In the genomic region with DNA sequence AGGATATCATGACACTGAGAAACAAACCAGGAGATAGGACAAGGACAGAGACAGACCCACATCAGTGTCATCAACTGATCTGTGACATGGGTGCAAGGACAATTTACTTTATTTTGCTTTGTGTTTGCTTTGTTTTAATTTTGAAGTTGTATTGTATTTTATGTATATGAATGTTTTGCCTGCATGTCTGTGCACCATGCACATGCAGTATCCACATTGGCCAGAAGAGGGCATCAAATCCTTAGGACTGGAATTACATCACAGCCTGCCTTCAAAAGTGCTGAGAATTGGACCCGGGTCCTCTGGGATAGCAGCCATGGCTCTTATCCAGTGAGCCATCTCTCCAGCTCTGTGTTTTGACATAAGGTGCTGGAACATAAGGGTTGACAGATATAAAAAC, we compare ENCODE assay signal across 13 mouse cellular contexts. TPM values are rescaled to one million over a fixed set of nuclear protein-coding genes. Genes with fewer than 3 reads are reported as not detected.
DNase-seq lines count a peak whose midpoint lies in the region; ATAC-seq and TF ChIP-seq lines count a peak whose summit lies in the region.
"Had no signal": no experiment of that assay in that cellular context is flagged by ENCODE, and none has a peak within 500 bp of the region (broad histone marks: within the 10 kb centered on the region; RNA-seq: fewer than 3 reads in every experiment).

No protein-coding gene starts in this region.

- H3K4me2 ChIP-seq in intestine, embryonic 14.5 days (ENCODE audit: low read length) = no peak overlapping the region
- no peak overlapping the region for H3K4me2 ChIP-seq in intestine, embryonic 16.5 days (ENCODE audit: low read depth, low read length)
- H3K4me2 ChIP-seq: hindbrain, embryonic 15.5 days; midbrain, embryonic 13.5 days had no signal

- no peaks in the 10 kb centered on the region for H3K36me3 ChIP-seq in intestine, embryonic 14.5 days (ENCODE audit: control insufficient read depth, insufficient read depth, low read length)
- H3K36me3 ChIP-seq in intestine, embryonic 16.5 days (ENCODE audit: control insufficient read depth, insufficient read depth, low read length) = no peaks in the 10 kb centered on the region
- no peaks in the 10 kb centered on the region for H3K36me3 ChIP-seq in spleen, adult 2 months (ENCODE audit: control insufficient read depth, insufficient read depth, low read length)
- H3K36me3 ChIP-seq in small intestine, adult 2 months (ENCODE audit: control insufficient read depth, insufficient read depth, low read length) = no peaks in the 10 kb centered on the region
- no peaks in the 10 kb centered on the region for H3K36me3 ChIP-seq in heart, embryonic 10.5 days
- H3K36me3 ChIP-seq: hindbrain, embryonic 15.5 days; midbrain, embryonic 13.5 days had no signal

- no peak for ATAC-seq in intestine, embryonic 14.5 days (replicated peaks; ENCODE audit: low FRiP score, low TSS enrichment, low read depth)
- no peak for ATAC-seq in intestine, embryonic 16.5 days
- ATAC-seq: midbrain, embryonic 13.5 days had no signal

- no peaks in the 10 kb centered on the region for H3K4me1 ChIP-seq in intestine, embryonic 14.5 days (replicated peaks; ENCODE audit: control insufficient read depth, insufficient read depth, low read length)
- H3K4me1 ChIP-seq in intestine, embryonic 16.5 days (ENCODE audit: control insufficient read depth, insufficient read depth, low read length) = no peaks in the 10 kb centered on the region
- no peaks in the 10 kb centered on the region for H3K4me1 ChIP-seq in spleen, adult 2 months (ENCODE audit: control insufficient read depth, insufficient read depth, insufficient read length)
- no peaks in the 10 kb centered on the region for H3K4me1 ChIP-seq in small intestine, adult 2 months (ENCODE audit: control insufficient read depth, insufficient read depth, insufficient read length, low read length)
- H3K4me1 ChIP-seq in heart, embryonic 10.5 days = no peaks in the 10 kb centered on the region
- H3K4me1 ChIP-seq: hindbrain, embryonic 15.5 days; midbrain, embryonic 13.5 days had no signal

- no peaks in the 10 kb centered on the region for H3K27me3 ChIP-seq in intestine, embryonic 14.5 days (replicated peaks; ENCODE audit: control insufficient read depth, insufficient read depth, low read length)
- H3K27me3 ChIP-seq in intestine, embryonic 16.5 days (replicated peaks; ENCODE audit: control insufficient read depth, insufficient read depth, low read length) = no peaks in the 10 kb centered on the region
- no peaks in the 10 kb centered on the region for H3K27me3 ChIP-seq in spleen, adult 2 months (ENCODE audit: control insufficient read depth, insufficient read depth, low read length)
- no peaks in the 10 kb centered on the region for H3K27me3 ChIP-seq in small intestine, adult 2 months (ENCODE audit: control insufficient read depth, insufficient read depth, low read length)
- H3K27me3 ChIP-seq in heart, embryonic 10.5 days (ENCODE audit: insufficient read depth, poor library complexity, severe bottlenecking) = no peaks in the 10 kb centered on the region
- H3K27me3 ChIP-seq: hindbrain, embryonic 15.5 days; midbrain, embryonic 13.5 days had no signal

- no peak for TF ChIP-seq POLR2A in spleen, adult 2 months (IDR thresholded peaks at IDR 0.05; ENCODE audit: low read depth, low read length)
- no peak for TF ChIP-seq POLR2A in small intestine, adult 2 months (IDR thresholded peaks at IDR 0.05; ENCODE audit: low read depth, low read length)

- H3K4me3 ChIP-seq in intestine, embryonic 14.5 days (ENCODE audit: low read depth, low read length) = no peak overlapping the region
- no peak overlapping the region for H3K4me3 ChIP-seq in intestine, embryonic 16.5 days (ENCODE audit: low read length)
- H3K4me3 ChIP-seq in spleen, adult 2 months (ENCODE audit: extremely low read depth, insufficient read depth, insufficient read length) = no peak overlapping the region
- no peak overlapping the region for H3K4me3 ChIP-seq in small intestine, adult 2 months (ENCODE audit: low read depth, low read length)
- H3K4me3 ChIP-seq in heart, embryonic 10.5 days = no peak overlapping the region
- H3K4me3 ChIP-seq: hindbrain, embryonic 15.5 days; midbrain, embryonic 13.5 days had no signal

- peak; percentile 51 for DNase-seq in intestine, embryonic 14.5 days (ENCODE audit: low spot score)
- DNase-seq in spleen, adult 2 months (ENCODE audit: low read depth in 1 of 2, low spot score in 2 of 2) = no peak
- DNase-seq in spleen, postnatal 14 days (ENCODE audit: low spot score in 2 of 2) = no peak
- DNase-seq in WW6 (ENCODE audit: low read depth, low spot score) = peak; percentile 16
- DNase-seq in left cerebral cortex, adult 11 months (ENCODE audit: low spot score) = no peak
- no peak for DNase-seq in heart, embryonic 10.5 days (ENCODE audit: low spot score)
- DNase-seq: adrenal gland, adult 2 months; cerebellum, postnatal 36 days; right cerebral cortex, adult 18-20 months had no signal

- H3K9me3 ChIP-seq in intestine, embryonic 14.5 days (ENCODE audit: control insufficient read depth, low read length) = no peaks in the 10 kb centered on the region
- H3K9me3 ChIP-seq in intestine, embryonic 16.5 days (ENCODE audit: control insufficient read depth, low read length) = no peaks in the 10 kb centered on the region
- H3K9me3 ChIP-seq in heart, embryonic 10.5 days = no peaks in the 10 kb centered on the region
- H3K9me3 ChIP-seq: hindbrain, embryonic 15.5 days; midbrain, embryonic 13.5 days had no signal

- TF ChIP-seq CTCF in spleen, adult 2 months (IDR thresholded peaks at IDR 0.05; ENCODE audit: extremely low read depth, insufficient read depth, insufficient read length, insufficient replicate concordance) = peak; percentile 6; the same call in 1 of the 2 replicates
- TF ChIP-seq CTCF in small intestine, adult 2 months (IDR thresholded peaks at IDR 0.05; ENCODE audit: extremely low read depth, insufficient read length, insufficient replicate concordance, low read depth, low read length) = peak; percentile 50; the same call in 1 of the 2 replicates

- no peak overlapping the region for H3K9ac ChIP-seq in intestine, embryonic 14.5 days (ENCODE audit: low read length)
- H3K9ac ChIP-seq in intestine, embryonic 16.5 days (ENCODE audit: low read depth, low read length) = no peak overlapping the region
- H3K9ac ChIP-seq: hindbrain, embryonic 15.5 days; midbrain, embryonic 13.5 days had no signal

- H3K27ac ChIP-seq in intestine, embryonic 14.5 days (ENCODE audit: low read depth) = no peak overlapping the region
- no peak overlapping the region for H3K27ac ChIP-seq in intestine, embryonic 16.5 days (ENCODE audit: low read length)
- H3K27ac ChIP-seq in spleen, adult 2 months (ENCODE audit: insufficient read depth, low read length) = no peak overlapping the region
- no peak overlapping the region for H3K27ac ChIP-seq in small intestine, adult 2 months (ENCODE audit: insufficient read depth, low read depth, low read length)
- H3K27ac ChIP-seq in heart, embryonic 10.5 days = no peak overlapping the region
- H3K27ac ChIP-seq: hindbrain, embryonic 15.5 days; midbrain, embryonic 13.5 days had no signal

- WGBS in intestine, embryonic 14.5 days = 70% methylated on average over 1 of the region's 1 CpGs
- WGBS in intestine, embryonic 16.5 days = 70% methylated on average over 1 of the region's 1 CpGs
- WGBS in spleen, adult 2 months = 58% methylated on average over 1 of the region's 1 CpGs
- 61% methylated on average over 1 of the region's 1 CpGs for WGBS in small intestine, adult 2 months
- WGBS in heart, embryonic 10.5 days = 64% methylated on average over 1 of the region's 1 CpGs

RNA-seq across cellular contexts. Expression of a gene that starts 20.0 kb away (rescaled TPM):
- 0.05 and 0.55 TPM in 2 replicates for polyA plus RNA-seq in intestine, embryonic 14.5 days (2014; fragmentation: Nextera tagmentation; extraction: Ambion mirVana)
- 0.15 and 0.16 TPM in 2 replicates for polyA plus RNA-seq in intestine, embryonic 16.5 days (2015; fragmentation: Nextera tagmentation; extraction: Ambion mirVana)
- polyA plus RNA-seq in spleen, adult 2 months (2012; rRNA removed) = 0.02 TPM in 1 of 2 replicates, not detected in the other
- not detected in 2 replicates for polyA plus RNA-seq in small intestine, adult 2 months (2012; rRNA removed)
- polyA plus RNA-seq in heart, embryonic 10.5 days (2016; fragmentation: Nextera tagmentation; extraction: Ambion mirVana) = 0.09 and 0.25 TPM in 2 replicates
- polyA plus RNA-seq: adrenal gland, adult 2 months had no signal

RNA-seq across cellular contexts. Expression of a gene that starts 36.1 kb away (rescaled TPM):
- polyA plus RNA-seq in intestine, embryonic 14.5 days (2014; fragmentation: Nextera tagmentation; extraction: Ambion mirVana) = 85.2 and 87.8 TPM in 2 replicates
- polyA plus RNA-seq in intestine, embryonic 16.5 days (2015; fragmentation: Nextera tagmentation; extraction: Ambion mirVana) = 88.7 and 90.2 TPM in 2 replicates
- polyA plus RNA-seq in spleen, adult 2 months (2012; rRNA removed) = 8.7 and 8.9 TPM in 2 replicates
- polyA plus RNA-seq in small intestine, adult 2 months (2012; rRNA removed) = 15.8 and 36.6 TPM in 2 replicates
- polyA plus RNA-seq in heart, embryonic 10.5 days (2016; fragmentation: Nextera tagmentation; extraction: Ambion mirVana) = 36.9 and 59.4 TPM in 2 replicates

Comparison
In these comparisons a context has a peak if more than half of its experiments do, and no peak if none do; other contexts are left out.
1. DNase-seq: peak in intestine, embryonic 14.5 days (single experiment) and WW6 (single experiment); none in spleen, adult 2 months (0 of 2), spleen, postnatal 14 days (0 of 2), left cerebral cortex, adult 11 months (single experiment) and heart, embryonic 10.5 days (single experiment).